Mouse (Mus musculus) bone marrow macrophage, adult 2 months (primary cell): Measurements from ENCODE around the gene Siae. TPM values are rescaled to one million over a fixed set of nuclear protein-coding genes. Genes with fewer than 3 reads are reported as not detected.

Experiments
- H3K27ac ChIP-seq: 2 replicates; pipeline ENCODE4 v1.5.1; 2012; ENCODE audit warnings: low read depth, low read length; ENCODE audit not compliant: insufficient read depth
- H3K4me1 ChIP-seq: 2 replicates; pipeline ENCODE4 v1.6.1; 2012; ENCODE audit warnings: low read length; ENCODE audit not compliant: control insufficient read depth, insufficient read depth
- H3K4me3 ChIP-seq: 2 replicates; pipeline ENCODE4 v1.5.1; 2012; ENCODE audit warnings: mild to moderate bottlenecking, low read length, moderate library complexity; ENCODE audit not compliant: insufficient read depth
- CTCF ChIP-seq: IDR thresholded peaks from 2 replicates; pipeline ENCODE4 v1.5.1; 2012; ENCODE audit warnings: low read depth, mild to moderate bottlenecking, low read length, moderate library complexity
- POLR2A ChIP-seq: IDR thresholded peaks from 2 replicates; pipeline ENCODE4 v1.6.1; 2012; ENCODE audit warnings: mild to moderate bottlenecking, low read depth, low read length, borderline replicate concordance
- polyA plus RNA-seq: library from polyadenylated mRNA; stranded (reverse); fragments of >200 nt; gene quantifications from 2 replicates; pipeline ENCODE4 v1.2.4, GENCODE M21; 2012; ENCODE audit not compliant: missing spikeins, insufficient read depth, insufficient read length

The Siae gene
- polyA plus RNA-seq, 1 experiment, result 31.5 TPM

DNA sequence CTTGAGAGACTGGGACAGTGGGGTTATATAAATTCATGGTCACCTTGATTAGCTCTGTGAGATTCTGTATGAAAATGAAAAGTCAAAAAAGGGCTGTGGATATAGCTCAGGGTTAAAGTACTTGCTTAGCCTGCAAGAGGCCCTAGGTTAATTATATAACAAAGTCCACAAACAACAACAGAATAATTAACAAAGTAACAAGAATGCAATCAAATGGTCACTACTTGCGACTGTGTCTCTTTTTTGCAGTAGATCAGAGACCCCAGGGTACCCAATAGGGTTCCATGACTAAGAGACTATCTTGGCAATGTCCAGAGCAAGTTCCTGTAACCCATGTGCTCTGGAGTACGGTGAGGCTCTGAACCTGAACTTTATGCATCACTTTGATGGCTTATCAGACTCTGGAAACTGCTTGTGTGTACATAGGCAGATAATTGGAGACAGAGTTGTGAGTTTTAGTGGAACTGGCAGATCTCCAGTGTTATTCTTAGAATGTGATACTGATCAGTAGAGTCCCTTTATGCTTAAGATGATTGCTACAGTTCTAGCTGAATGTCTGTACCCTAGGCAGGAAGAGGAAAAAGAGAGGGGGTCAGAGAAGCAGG is 13.8 kb downstream of the Siae start:
- no peak for TF ChIP-seq POLR2A
- TF ChIP-seq CTCF, result no peak
- Histone ChIP-seq H3K4me1 (0 out of 2 replicates have a peak, but pooled peaks cover 4% of the 10 kb centered on the region), H3K27ac (no peak overlapping the region), H3K4me3 (no peak overlapping the region)

DNA sequence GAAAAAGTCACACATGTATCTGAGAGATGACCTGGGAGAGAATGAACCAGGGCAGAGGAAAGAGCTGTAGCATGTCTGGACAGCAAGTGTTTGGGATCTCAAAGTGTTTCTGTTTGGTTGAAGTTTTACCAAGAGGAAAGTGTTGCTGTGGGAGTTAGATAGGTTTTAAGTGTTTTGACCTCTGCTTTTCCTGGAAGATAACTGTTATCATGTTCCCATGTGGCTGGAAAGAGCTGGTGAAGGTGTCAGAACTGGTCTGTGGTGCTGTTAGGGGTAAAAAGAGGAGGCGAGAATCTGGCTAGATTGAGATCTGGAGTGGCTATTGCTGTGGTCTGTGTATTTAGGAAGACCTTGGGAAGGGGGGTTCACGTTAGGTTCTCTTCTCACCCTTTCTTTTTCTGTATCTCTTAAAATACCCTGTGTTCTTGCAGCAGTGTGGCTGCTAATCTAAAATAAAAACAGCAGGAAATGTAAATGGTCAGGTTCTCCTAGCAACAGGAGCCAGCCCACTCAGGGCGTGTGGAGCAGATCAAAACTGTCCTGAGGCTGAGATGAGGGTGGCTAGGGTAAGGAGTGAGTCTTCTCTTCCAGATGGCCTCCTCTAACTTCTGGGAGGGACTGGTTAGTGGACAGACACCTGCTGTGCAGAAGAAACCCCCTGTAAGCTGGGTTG is 16.8 kb downstream of the Siae start:
- Histone ChIP-seq H3K4me1 (0 out of 2 replicates have a peak, but pooled peaks cover 4% of the 10 kb centered on the region), H3K4me3 (no peak overlapping the region), H3K27ac (no peak overlapping the region)
- TF ChIP-seq CTCF (no peak), POLR2A (no peak)

DNA sequence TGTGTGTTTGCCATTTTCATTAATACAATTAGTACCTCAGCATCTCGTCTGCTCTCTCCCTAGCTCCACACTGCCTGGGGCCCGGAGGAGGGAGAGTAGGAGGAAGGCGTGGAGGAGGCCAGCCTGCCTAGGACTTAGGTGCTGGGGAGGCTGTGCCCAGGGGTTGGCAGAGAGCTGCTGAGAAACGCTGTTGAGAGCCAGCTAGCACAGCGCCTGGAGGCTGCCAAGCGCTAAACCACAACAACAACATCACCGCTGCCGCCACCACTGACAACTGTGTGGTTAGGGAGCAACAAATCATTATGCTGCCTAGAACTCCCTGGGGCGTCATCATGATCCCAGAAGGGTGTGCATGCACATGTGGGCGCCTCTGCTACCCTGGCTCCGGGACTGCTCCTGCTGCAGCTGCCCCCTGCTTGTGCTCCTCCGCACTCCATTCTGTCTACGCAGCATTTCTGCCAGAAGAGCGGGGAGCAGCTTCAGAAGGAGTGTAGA is 21.0 kb downstream of the Siae start:
- TF ChIP-seq POLR2A (no peak), CTCF (no peak)
- Histone ChIP-seq H3K27ac (no peak overlapping the region), H3K4me3 (no peak overlapping the region), H3K4me1 (no peaks in the 10 kb centered on the region)

DNA sequence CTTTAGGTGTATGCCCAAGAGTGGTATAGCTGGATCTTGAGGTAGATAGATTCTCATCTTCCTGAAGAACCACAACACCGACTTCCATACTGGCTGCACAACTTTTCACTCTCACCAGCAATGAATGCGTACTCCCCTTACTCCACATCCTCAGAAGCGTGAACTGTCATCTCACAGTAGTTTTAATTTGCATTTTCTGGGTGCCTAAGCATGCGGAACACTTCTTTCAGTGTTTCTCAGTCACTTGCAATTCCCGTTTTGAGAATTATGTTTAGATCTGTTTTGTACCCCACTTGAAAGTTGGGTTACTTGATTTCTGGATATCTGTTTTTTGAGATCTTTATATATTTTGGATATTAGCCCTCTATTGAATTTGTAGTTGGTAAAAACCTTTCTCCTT is 28.1 kb downstream of the Siae start:
- Histone ChIP-seq H3K4me3 (no peak overlapping the region), H3K27ac (no peak overlapping the region), H3K4me1 (no peaks in the 10 kb centered on the region)
- TF ChIP-seq CTCF, result no peak
- TF ChIP-seq POLR2A, result no peak

DNA sequence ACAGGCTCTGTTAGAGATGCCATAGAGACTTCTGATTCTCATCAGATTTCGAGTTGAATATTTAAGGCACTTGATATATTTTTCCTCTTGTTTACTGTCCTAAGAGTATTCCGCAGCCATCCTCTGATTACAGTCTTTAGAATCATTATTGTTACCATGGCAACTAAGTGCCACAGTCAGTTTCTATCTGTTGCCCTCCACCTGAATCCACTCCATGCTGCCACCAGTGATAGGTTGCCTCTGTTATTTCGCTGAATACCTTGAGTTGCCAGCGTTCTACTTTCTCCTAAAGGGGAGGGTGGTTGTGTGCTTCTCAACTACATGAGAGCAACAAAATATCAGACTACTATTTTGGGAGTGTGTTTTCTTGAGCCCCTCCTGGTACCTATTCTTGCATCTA is 31.2 kb downstream of the Siae start:
- Histone ChIP-seq H3K4me1 (peaks cover 2% of the 10 kb centered on the region; the same call in 1 of the 2 replicates), H3K4me3 (no peak overlapping the region), H3K27ac (no peak overlapping the region)
- TF ChIP-seq CTCF (no peak), POLR2A (no peak)

DNA sequence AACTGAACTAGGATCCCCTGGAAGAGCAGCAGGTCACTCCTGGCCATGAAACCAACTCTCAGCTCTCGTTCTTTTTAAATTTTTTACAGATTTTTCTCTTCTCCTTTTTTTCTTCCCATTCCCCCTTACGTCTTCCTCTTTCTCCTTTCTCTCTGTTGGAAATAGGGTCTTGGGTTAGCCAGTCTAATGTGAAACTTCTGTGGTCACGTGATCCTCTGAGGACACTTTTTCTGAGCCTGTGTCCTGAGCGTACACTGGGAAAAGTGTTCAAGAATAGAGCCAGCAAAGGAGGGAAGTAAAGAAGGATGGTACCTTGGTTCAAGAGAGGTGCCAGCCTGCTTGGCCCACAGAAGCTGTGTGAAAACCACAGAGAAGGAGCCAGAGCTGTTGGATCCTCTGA is 34.9 kb downstream of the Siae start:
- H3K4me1 ChIP-seq, result peaks cover 4% of the 10 kb centered on the region
- no peak overlapping the region for H3K4me3 ChIP-seq
- no peak overlapping the region for H3K27ac ChIP-seq
- no peak for TF ChIP-seq POLR2A
- TF ChIP-seq CTCF, result no peak

DNA sequence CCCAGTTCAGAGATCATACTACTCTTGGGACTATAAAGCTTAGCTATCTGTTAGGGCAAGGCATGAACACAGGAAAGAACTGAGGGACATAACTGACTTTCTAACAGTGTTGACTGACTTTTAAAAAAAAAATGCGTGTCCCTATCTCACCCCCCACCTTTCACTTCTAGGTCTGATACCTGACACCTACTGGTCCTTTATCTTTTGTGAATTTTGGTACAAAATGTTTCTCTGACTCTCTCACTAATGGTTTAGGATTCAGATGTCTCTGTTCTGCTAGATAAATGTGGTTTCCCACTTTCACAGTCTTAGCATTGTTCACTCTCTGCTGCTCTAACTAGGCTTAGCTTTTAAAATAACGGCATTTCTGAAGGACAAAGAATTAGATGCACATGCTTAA is 36.5 kb downstream of the Siae start:
- no peak overlapping the region for H3K27ac ChIP-seq
- H3K4me1 ChIP-seq, result peaks cover 9% of the 10 kb centered on the region
- TF ChIP-seq POLR2A (no peak), CTCF (no peak)
- no peak overlapping the region for H3K4me3 ChIP-seq

DNA sequence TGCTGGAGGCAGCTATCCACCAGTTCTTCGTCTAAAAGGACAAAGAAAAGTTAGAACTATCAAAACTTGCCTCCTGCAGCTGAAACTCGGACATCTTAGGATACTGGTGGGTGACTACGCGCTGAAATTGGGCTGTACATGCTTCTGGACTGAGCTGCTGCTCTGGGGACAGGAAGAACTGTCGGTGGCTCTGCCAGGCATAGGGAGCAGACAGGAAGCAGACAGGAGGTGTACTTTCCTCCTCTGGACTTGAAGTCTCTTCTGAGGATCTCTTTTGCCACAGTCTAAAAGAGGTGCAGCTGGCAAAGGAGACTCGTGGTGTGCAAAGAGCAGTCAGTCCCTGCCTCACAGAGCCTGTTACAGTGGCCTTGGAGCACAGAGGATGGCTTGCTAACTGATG is 37.1 kb downstream of the Siae start:
- TF ChIP-seq POLR2A (no peak), CTCF (no peak)
- H3K4me3 ChIP-seq, result no peak overlapping the region
- H3K4me1 ChIP-seq, result peaks cover 9% of the 10 kb centered on the region
- H3K27ac ChIP-seq, result no peak overlapping the region

DNA sequence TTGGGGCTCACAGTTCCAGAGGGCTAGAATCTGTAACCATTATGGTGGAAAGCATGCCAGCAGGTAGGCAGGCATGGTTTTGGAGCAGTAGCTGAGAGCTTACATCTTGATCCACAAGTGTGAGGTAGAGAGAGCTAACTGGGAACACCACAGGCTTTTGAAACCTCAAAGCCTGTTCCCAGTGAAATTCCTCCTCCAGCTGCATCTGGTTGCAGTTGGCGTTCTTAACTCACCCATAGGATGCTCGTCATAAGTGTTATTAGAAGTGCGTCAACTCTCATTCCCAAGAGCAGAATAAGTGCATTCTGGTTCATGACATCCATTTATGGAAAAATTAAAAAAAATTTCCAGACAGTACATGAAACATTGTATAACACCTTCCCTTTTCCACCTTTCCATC is 38.2 kb downstream of the Siae start:
- H3K4me1 ChIP-seq, result peaks cover 12% of the 10 kb centered on the region

DNA sequence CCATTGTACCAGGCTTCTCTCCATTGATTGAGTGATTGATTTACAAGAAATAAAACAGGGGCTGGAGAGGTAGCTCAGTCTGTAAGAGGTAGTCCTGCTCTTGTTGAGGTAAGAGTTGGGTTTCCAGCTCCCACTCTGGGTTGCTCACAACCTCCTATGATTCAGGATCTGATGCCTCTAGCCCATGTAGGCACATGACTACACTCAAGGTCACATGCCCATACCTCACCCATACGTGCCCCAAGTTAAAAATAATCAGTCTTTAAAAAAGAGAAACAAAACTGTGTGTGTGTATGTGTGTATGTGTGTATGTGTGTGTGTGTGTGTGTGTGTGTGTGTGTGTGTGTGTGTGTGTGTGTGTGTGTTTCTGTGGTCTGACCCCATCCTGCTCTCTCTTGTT is 40.1 kb downstream of the Siae start:
- TF ChIP-seq POLR2A (no peak), CTCF (no peak)
- no peak overlapping the region for H3K27ac ChIP-seq
- H3K4me1 ChIP-seq, result peaks cover 10% of the 10 kb centered on the region
- H3K4me3 ChIP-seq, result no peak overlapping the region

More for the DNA sequence above, 38.2 kb downstream of the Siae start:
- Histone ChIP-seq H3K4me3 (no peak overlapping the region), H3K27ac (no peak overlapping the region)
- no peak for TF ChIP-seq CTCF
- no peak for TF ChIP-seq POLR2A
